Mouse (Mus musculus): ENCODE results near the gene Cradd. TPM values are rescaled to one million over a fixed set of nuclear protein-coding genes. Genes with fewer than 3 reads are reported as not detected.

The Cradd gene
- polyA plus RNA-seq, 1 experiment from 2014 or later, result 11.6 TPM

GRCm38 (mm10) chr10:95289819-95290218 is 34.1 kb downstream of the Cradd start:
- Histone ChIP-seq H3K4me3 (replicated peaks; ENCODE audit: low read length) (no peak overlapping the region), H3K9ac (no peak overlapping the region), H3K36me3 (replicated peaks; ENCODE audit: control insufficient read depth, insufficient read depth) (no peaks in the 10 kb centered on the region), H3K27me3 (ENCODE audit: control insufficient read depth, insufficient read depth, low read length) (no peaks in the 10 kb centered on the region), H3K4me2 (replicated peaks) (no peak overlapping the region), H3K9me3 (ENCODE audit: control insufficient read depth, low read length) (no peaks in the 10 kb centered on the region), H3K27ac (no peak overlapping the region), H3K4me1 (replicated peaks; ENCODE audit: control insufficient read depth, insufficient read depth, low read length) (no peaks in the 10 kb centered on the region)
- DNase-seq (ENCODE audit: low spot score) (no peak), ATAC-seq (ENCODE audit: low FRiP score) (no peak)
- 92% methylated on average over 8 of the region's 8 CpGs for WGBS

DNA sequence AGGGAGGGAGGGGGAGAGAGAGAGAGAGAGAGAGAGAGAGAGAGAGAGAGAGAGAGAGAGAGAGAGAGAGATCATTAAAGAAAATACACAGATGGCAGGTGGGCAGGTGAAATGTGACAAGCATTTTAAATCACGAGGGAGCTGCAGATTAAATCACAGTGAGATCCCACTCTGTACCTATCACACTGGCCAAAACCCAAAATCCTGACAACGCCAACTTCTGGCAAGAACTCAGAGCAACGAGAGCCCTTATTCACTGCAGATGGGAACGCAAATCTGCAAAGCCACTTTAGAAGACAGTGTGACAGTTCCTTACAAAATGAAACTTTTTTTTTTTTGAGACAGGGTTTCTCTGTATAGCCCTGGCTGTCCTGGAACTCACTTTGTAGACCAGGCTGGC is 35.7 kb downstream of the Cradd start:
- DNase-seq (ENCODE audit: low spot score) (no peak), ATAC-seq (ENCODE audit: low FRiP score) (no peak)
- Histone ChIP-seq H3K9me3 (ENCODE audit: control insufficient read depth, low read length) (no peaks in the 10 kb centered on the region), H3K27me3 (ENCODE audit: control insufficient read depth, insufficient read depth, low read length) (no peaks in the 10 kb centered on the region), H3K27ac (no peak overlapping the region), H3K4me2 (replicated peaks) (no peak overlapping the region), H3K36me3 (replicated peaks; ENCODE audit: control insufficient read depth, insufficient read depth) (no peaks in the 10 kb centered on the region), H3K9ac (no peak overlapping the region), H3K4me1 (replicated peaks; ENCODE audit: control insufficient read depth, insufficient read depth, low read length) (no peaks in the 10 kb centered on the region), H3K4me3 (replicated peaks; ENCODE audit: low read length) (no peak overlapping the region)
- WGBS, result 71% methylated on average over 4 of the region's 4 CpGs

DNA sequence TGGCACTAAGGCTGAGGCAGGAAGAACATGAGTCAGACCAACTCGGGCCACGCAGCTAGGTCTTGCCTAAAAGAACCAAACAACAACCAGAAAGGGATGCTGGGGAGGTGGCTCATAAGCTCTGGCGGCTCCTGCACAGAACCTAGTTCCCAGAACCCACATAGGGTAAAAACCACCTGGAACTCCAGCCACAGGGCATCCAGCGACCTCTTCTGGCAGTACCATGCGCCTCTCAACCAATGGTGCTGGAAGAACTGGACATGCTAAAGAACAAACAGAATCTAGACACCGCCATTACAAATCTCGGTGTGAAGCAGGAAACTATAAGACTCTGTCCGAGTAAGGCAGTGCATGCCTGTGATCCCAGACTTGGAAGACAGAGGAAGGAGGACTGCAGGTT is 36.6 kb downstream of the Cradd start:
- no peaks in the 10 kb centered on the region for H3K36me3 ChIP-seq (replicated peaks; ENCODE audit: control insufficient read depth, insufficient read depth)
- no peak overlapping the region for H3K4me3 ChIP-seq (replicated peaks; ENCODE audit: low read length)
- DNase-seq (ENCODE audit: low spot score), result no peak
- no peaks in the 10 kb centered on the region for H3K4me1 ChIP-seq (replicated peaks; ENCODE audit: control insufficient read depth, insufficient read depth, low read length)
- WGBS, result 91% methylated on average over 8 of the region's 8 CpGs
- no peaks in the 10 kb centered on the region for H3K27me3 ChIP-seq (ENCODE audit: control insufficient read depth, insufficient read depth, low read length)
- no peak overlapping the region for H3K9ac ChIP-seq
- no peak for ATAC-seq (ENCODE audit: low FRiP score)
- no peak overlapping the region for H3K4me2 ChIP-seq (replicated peaks)
- no peak overlapping the region for H3K27ac ChIP-seq
- H3K9me3 ChIP-seq (ENCODE audit: control insufficient read depth, low read length), result no peaks in the 10 kb centered on the region

DNA sequence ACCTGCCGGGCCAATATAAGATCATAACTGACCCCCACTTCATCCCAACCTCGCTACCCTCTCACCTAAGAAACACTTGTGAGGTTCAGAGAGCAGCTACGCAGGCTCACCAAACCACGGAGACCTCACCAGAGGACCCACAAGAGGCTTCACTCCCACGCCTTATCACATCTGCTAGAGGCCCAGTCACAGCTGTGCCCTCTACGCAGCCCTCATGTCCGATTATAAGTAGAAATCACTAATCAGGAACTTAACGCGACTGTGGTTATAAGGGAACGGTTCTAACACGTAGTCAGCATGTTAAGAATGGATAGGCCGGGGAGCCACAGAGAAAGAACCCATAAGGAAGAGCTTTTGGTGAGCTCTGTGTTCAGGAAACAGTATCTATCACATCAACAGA is 40.5 kb downstream of the Cradd start:
- WGBS, result 93% methylated on average over 12 of the region's 12 CpGs
- Histone ChIP-seq H3K36me3 (replicated peaks; ENCODE audit: control insufficient read depth, insufficient read depth) (no peaks in the 10 kb centered on the region), H3K9me3 (ENCODE audit: control insufficient read depth, low read length) (no peaks in the 10 kb centered on the region), H3K4me1 (replicated peaks; ENCODE audit: control insufficient read depth, insufficient read depth, low read length) (no peaks in the 10 kb centered on the region), H3K27me3 (ENCODE audit: control insufficient read depth, insufficient read depth, low read length) (no peaks in the 10 kb centered on the region), H3K27ac (no peak overlapping the region), H3K4me3 (replicated peaks; ENCODE audit: low read length) (no peak overlapping the region), H3K9ac (no peak overlapping the region), H3K4me2 (replicated peaks) (no peak overlapping the region)
- DNase-seq (ENCODE audit: low spot score) (no peak), ATAC-seq (ENCODE audit: low FRiP score) (no peak)

- no peak for ATAC-seq (ENCODE audit: low FRiP score)
- H3K4me3 ChIP-seq (replicated peaks; ENCODE audit: low read length), result no peak overlapping the region
- H3K4me2 ChIP-seq (replicated peaks), result no peak overlapping the region
- no peaks in the 10 kb centered on the region for H3K9me3 ChIP-seq (ENCODE audit: control insufficient read depth, low read length)
- H3K27ac ChIP-seq, result no peak overlapping the region
- WGBS, result 86% methylated on average over 3 of the region's 3 CpGs
- no peaks in the 10 kb centered on the region for H3K36me3 ChIP-seq (replicated peaks; ENCODE audit: control insufficient read depth, insufficient read depth)
- no peaks in the 10 kb centered on the region for H3K4me1 ChIP-seq (replicated peaks; ENCODE audit: control insufficient read depth, insufficient read depth, low read length)
- H3K27me3 ChIP-seq (ENCODE audit: control insufficient read depth, insufficient read depth, low read length), result no peaks in the 10 kb centered on the region
- no peak overlapping the region for H3K9ac ChIP-seq
- no peak for DNase-seq (ENCODE audit: low spot score)
Observed at GRCm38 (mm10) chr10:95281996-95282395, 41.9 kb downstream of the Cradd start.

GRCm38 (mm10) chr10:95281466-95281990 is 42.4 kb downstream of the Cradd start:
- no peaks in the 10 kb centered on the region for H3K36me3 ChIP-seq (replicated peaks; ENCODE audit: control insufficient read depth, insufficient read depth)
- H3K9ac ChIP-seq, result no peak overlapping the region
- no peak for DNase-seq (ENCODE audit: low spot score)
- no peak for ATAC-seq (ENCODE audit: low FRiP score)
- no peak overlapping the region for H3K4me2 ChIP-seq (replicated peaks)
- no peaks in the 10 kb centered on the region for H3K4me1 ChIP-seq (replicated peaks; ENCODE audit: control insufficient read depth, insufficient read depth, low read length)
- H3K9me3 ChIP-seq (ENCODE audit: control insufficient read depth, low read length), result no peaks in the 10 kb centered on the region
- H3K4me3 ChIP-seq (replicated peaks; ENCODE audit: low read length), result no peak overlapping the region
- WGBS, result 82% methylated on average over 6 of the region's 6 CpGs
- H3K27me3 ChIP-seq (ENCODE audit: control insufficient read depth, insufficient read depth, low read length), result no peaks in the 10 kb centered on the region
- no peak overlapping the region for H3K27ac ChIP-seq

DNA sequence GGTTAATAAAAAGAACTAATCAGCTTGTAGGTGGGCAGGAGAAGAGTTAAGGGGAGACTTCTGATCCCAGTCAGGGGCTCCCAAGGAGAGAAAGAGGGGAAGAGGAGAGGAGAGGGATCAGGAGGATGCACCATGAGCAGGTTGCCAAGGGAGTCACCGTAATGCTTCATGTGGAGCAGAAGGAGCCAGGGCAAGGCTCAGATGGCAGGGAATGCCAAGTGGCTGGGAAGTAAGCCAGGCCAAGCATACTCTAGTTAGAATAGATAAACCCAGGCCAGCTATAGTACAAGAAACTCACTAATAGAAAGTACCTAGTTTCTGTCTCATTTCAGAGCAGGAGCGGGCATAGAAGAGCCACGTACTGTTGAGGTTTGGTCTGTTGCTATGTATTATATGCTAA is 43.6 kb downstream of the Cradd start:
- Histone ChIP-seq H3K9me3 (ENCODE audit: control insufficient read depth, low read length) (no peaks in the 10 kb centered on the region), H3K4me1 (replicated peaks; ENCODE audit: control insufficient read depth, insufficient read depth, low read length) (no peaks in the 10 kb centered on the region), H3K36me3 (replicated peaks; ENCODE audit: control insufficient read depth, insufficient read depth) (no peaks in the 10 kb centered on the region), H3K27ac (no peak overlapping the region), H3K4me3 (replicated peaks; ENCODE audit: low read length) (no peak overlapping the region), H3K27me3 (ENCODE audit: control insufficient read depth, insufficient read depth, low read length) (no peaks in the 10 kb centered on the region), H3K9ac (no peak overlapping the region), H3K4me2 (replicated peaks) (no peak overlapping the region)
- peak; percentile 30 for DNase-seq (ENCODE audit: low spot score)
- 86% methylated on average over 3 of the region's 3 CpGs for WGBS
- ATAC-seq (ENCODE audit: low FRiP score), result no peak

- H3K27me3 ChIP-seq (ENCODE audit: control insufficient read depth, insufficient read depth, low read length), result no peaks in the 10 kb centered on the region
- no peak overlapping the region for H3K9ac ChIP-seq
- WGBS, result 82% methylated on average over 1 of the region's 1 CpGs
- H3K27ac ChIP-seq, result no peak overlapping the region
- DNase-seq (ENCODE audit: low spot score) (no peak), ATAC-seq (ENCODE audit: low FRiP score) (no peak)
- no peaks in the 10 kb centered on the region for H3K9me3 ChIP-seq (ENCODE audit: control insufficient read depth, low read length)
- H3K4me3 ChIP-seq (replicated peaks; ENCODE audit: low read length), result no peak overlapping the region
- no peaks in the 10 kb centered on the region for H3K36me3 ChIP-seq (replicated peaks; ENCODE audit: control insufficient read depth, insufficient read depth)
- H3K4me2 ChIP-seq (replicated peaks), result no peak overlapping the region
- no peaks in the 10 kb centered on the region for H3K4me1 ChIP-seq (replicated peaks; ENCODE audit: control insufficient read depth, insufficient read depth, low read length)
Observed at GRCm38 (mm10) chr10:95279459-95279858, 44.5 kb downstream of the Cradd start.

- H3K4me2 ChIP-seq (replicated peaks), result no peak overlapping the region
- H3K27ac ChIP-seq, result no peak overlapping the region
- no peaks in the 10 kb centered on the region for H3K4me1 ChIP-seq (replicated peaks; ENCODE audit: control insufficient read depth, insufficient read depth, low read length)
- WGBS, result 91% methylated on average over 11 of the region's 11 CpGs
- H3K9ac ChIP-seq, result no peak overlapping the region
- H3K36me3 ChIP-seq (replicated peaks; ENCODE audit: control insufficient read depth, insufficient read depth), result no peaks in the 10 kb centered on the region
- H3K9me3 ChIP-seq (ENCODE audit: control insufficient read depth, low read length), result no peaks in the 10 kb centered on the region
- ATAC-seq (ENCODE audit: low FRiP score) (no peak), DNase-seq (ENCODE audit: low spot score) (no peak)
- no peak overlapping the region for H3K4me3 ChIP-seq (replicated peaks; ENCODE audit: low read length)
- H3K27me3 ChIP-seq (ENCODE audit: control insufficient read depth, insufficient read depth, low read length), result no peaks in the 10 kb centered on the region
Observed at GRCm38 (mm10) chr10:95278085-95278484, 45.8 kb downstream of the Cradd start.

DNA sequence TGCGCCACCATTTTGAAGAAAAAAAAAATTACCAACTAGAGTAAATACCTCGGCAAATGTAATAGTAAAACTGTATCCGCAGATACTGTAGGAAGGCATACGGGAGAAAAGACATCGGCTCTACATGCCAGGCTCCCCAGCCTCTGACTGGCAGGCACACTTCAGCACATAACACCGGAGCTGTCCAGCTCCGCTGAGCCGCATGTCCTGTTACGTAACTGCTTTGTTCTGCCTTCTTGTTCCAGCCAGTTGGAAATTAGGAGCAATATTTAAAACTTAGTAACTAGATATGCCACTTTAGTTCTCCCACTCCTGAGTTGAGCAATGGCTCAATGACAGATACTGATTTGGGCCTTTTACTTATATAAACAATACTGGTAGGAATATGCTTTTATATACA is 48.4 kb downstream of the Cradd start:
- no peaks in the 10 kb centered on the region for H3K4me1 ChIP-seq (replicated peaks; ENCODE audit: control insufficient read depth, insufficient read depth, low read length)
- ATAC-seq (ENCODE audit: low FRiP score) (no peak), DNase-seq (ENCODE audit: low spot score) (no peak)
- H3K27ac ChIP-seq, result no peak overlapping the region
- H3K36me3 ChIP-seq (replicated peaks; ENCODE audit: control insufficient read depth, insufficient read depth), result no peaks in the 10 kb centered on the region
- no peaks in the 10 kb centered on the region for H3K27me3 ChIP-seq (ENCODE audit: control insufficient read depth, insufficient read depth, low read length)
- H3K4me2 ChIP-seq (replicated peaks), result no peak overlapping the region
- no peak overlapping the region for H3K9ac ChIP-seq
- no peak overlapping the region for H3K4me3 ChIP-seq (replicated peaks; ENCODE audit: low read length)
- 93% methylated on average over 9 of the region's 9 CpGs for WGBS
- H3K9me3 ChIP-seq (ENCODE audit: control insufficient read depth, low read length), result 0 out of 2 replicates have a peak, but pooled peaks cover 4% of the 10 kb centered on the region

Measured in hindbrain, embryonic 14.5 days (tissue).